Mouse (Mus musculus): ENCODE results near the gene Zzz3. TPM values are rescaled to one million over a fixed set of nuclear protein-coding genes. Genes with fewer than 3 reads are reported as not detected.

The Zzz3 gene
- 57.3 to 79.0 TPM (median 63.4 TPM) in 3 replicates for total RNA-seq (2017)

DNA sequence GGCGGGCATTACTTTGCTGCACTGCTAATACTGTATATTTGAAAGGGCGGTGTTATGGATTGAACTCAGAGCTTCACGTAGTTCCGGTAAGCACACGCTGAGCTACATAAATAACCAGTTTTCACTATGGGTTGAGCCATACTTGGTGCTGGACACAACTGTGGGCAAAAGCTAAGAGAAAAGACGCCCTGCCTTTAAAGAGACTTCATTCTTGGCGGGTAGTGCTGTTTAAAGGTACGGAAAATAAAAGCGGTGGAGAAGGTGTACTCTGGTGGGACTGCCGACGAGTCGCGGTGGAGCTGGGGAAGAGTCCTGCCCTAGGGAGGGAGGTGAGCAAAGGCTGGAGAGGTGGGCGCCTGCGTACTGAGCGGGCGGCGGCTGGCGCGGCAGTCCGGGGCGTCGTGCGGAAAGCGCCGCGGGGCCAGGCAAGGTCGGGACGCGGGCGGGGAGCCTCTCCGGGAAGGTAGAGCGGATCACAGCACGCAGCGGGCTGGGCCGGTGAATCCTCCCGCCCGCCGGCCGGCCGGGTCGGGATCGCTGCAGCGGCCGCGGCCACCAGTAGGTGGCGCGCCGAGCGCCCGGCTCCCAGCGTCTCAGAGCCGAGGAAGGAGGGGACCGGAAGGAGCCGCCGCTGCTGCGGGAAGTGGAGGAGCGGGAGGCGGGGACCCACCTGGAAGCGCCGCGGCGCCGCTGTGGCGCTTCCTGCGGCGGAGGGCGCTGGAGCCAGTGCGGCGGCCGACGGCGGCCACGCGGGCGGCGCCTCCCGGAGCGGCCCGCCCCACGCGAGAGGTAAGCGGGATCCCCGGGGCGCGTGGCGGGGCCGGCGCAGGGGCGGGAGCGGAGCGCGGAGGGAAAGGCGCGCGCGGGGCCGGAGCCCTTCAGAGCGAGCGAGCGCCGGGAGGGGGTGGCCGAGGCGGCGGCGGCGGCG lies at the start of gene Zzz3:
Zzz3 (plus strand) TSS at position 124 of the 928 bp plus-strand sequence.
- peak; percentile 75 for ATAC-seq (replicated peaks; ENCODE audit: insufficient number of reproducible peaks, low FRiP score, low TSS enrichment, poor library complexity, severe bottlenecking)

DNA sequence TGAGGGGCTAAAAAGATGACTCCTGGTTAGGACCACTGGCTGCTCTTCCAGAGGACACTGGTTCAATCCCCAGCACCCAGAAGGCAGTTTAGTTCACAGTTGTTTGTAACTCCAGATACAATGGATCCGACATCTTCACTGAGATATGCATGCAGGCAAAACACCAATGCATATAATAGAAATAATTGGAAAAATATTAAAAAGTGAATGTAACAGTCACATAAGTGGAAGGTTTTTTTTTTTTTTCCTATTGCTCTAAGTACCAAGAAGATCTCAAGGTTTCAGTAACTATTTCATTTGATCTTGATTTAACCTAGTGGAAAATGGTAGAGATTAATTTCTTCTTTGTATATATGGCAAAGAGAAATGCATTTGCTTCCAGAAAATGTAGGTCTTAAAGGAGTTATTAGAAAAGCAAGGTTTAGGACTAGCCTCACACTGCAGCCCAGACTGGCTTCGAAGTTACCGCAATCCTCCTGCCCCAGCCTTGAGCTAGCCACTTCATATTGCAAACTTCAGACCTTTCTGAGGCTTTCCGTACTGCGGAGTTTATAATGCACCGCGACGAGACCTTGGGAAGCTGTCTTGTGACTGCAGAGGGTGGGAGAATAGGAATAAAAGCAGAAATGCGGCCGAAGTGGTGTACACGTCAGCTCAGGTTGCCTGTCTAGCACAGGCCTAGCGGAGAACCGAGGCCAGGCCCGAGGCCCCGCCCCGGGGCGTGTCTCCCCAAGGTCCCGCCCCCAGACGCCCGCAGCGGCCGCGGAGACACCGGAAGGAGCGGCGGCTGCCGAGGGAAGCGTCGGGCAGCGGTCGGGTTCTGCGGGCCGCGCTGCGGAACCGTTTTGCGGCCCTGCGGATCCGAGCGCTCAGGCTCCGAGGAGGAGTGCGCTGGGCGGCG lies 49.3 kb upstream of the Zzz3 start, which contains the start of gene Usp33:
Usp33 (plus strand) TSS at position 747 of the 901 bp plus-strand sequence.
- ATAC-seq (replicated peaks; ENCODE audit: insufficient number of reproducible peaks, low FRiP score, low TSS enrichment, poor library complexity, severe bottlenecking): peak; percentile 81

DNA sequence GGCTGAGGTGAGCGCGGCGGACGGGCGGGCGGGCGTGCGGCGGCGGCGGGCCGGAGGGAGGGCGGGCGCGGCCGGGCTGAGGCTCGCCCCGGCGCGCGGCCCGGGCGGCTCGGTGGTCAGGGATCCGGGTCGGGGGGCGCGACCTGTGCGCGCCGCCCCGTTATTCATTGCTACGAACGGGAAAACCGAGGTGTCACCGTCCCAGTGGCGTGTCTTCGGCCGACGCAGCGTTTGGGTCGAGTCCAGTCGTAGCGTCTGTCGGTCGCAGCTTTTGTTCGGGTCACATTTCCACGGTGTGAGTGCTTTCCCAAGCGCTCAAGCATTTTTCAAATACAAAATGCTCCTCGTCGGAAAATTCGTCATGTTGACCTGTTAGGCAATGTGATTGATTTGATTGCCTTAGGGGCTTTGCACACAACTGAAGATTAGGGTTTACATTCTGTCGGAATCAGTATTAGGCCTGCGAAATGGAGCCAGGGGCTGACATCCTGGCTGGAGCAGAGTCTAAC lies 48.6 kb upstream of the Zzz3 start:
- no peak for ATAC-seq (replicated peaks; ENCODE audit: insufficient number of reproducible peaks, low FRiP score, low TSS enrichment, poor library complexity, severe bottlenecking)

DNA sequence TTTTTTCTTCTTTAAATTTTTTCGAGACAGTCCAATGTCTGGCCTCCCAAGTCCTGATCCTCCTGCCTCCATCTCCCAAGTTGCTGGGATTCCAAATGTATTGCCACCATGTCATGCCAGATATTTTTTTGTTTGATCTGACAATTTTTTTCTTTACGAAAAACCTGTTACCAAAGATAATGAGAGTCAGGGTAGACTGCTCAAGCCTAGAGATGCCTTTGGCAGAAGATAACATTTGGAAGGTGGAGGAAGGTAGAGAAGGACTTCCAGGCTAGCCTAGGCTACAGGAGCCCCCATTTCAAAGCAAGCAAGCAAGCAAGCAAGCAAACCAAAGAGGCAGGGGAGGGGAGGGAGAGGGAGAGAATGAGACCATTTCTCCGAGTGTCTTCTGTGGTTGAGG lies 48.0 kb upstream of the Zzz3 start:
- ATAC-seq (replicated peaks; ENCODE audit: insufficient number of reproducible peaks, low FRiP score, low TSS enrichment, poor library complexity, severe bottlenecking): no peak

DNA sequence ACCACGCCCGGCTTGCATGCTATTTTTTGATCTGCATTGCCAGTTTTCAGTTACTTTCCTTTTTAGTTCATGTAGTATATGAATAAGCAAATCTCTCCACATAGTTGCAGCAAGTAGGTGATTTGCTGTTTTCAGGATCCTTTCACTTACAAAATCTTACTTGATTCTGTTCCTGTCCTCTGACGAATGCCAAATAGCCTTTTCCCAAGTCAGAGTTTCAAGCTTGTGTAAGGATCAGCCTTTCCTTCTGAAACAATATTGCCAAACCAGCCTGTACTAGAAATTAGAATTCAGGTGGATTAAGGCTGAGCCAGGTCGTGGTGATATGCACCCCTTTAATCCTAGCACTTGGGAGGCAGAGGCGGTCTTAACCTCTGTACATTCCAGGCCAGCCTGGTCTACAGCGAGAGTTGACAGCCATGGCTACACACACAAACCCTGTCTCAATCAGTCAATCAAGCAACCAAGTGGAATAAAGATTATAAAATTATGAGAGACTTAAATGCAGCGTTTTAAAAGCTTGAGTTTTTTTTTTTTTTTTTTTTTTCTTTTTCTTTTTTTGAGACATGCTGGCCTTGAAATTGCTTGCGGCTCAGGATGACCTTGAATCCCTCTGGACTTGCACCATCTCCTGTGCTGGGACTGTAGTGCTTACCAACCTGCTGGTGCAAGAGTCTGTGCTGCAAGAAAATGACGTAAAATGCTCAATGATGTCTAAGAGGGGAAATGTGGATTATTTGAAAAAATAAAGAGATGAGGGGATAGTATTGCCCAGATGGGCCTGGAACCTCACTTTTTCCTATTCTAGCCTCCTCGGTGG lies 47.1 kb upstream of the Zzz3 start:
- ATAC-seq (replicated peaks; ENCODE audit: insufficient number of reproducible peaks, low FRiP score, low TSS enrichment, poor library complexity, severe bottlenecking): no peak

DNA sequence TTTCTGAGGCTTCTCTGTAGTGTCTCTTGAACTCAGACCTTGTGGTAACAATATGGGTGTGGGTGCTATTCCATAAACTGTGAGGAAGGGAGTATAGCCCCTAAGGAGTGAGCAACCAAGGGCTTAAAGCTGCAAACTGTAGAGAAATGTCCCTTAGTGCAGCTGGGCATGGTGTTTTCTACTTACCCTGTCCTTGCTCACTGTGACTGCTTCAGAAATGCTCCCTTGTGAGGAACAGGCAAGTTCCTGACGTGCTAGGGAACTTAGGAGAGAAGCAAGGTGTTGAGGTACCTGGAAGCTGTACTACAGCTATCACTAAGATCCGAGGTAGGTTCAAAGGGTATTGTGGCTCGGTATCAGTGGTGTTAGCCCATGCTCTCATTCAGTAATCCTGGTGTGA lies 44.8 kb upstream of the Zzz3 start:
- ATAC-seq (replicated peaks; ENCODE audit: insufficient number of reproducible peaks, low FRiP score, low TSS enrichment, poor library complexity, severe bottlenecking): no peak

DNA sequence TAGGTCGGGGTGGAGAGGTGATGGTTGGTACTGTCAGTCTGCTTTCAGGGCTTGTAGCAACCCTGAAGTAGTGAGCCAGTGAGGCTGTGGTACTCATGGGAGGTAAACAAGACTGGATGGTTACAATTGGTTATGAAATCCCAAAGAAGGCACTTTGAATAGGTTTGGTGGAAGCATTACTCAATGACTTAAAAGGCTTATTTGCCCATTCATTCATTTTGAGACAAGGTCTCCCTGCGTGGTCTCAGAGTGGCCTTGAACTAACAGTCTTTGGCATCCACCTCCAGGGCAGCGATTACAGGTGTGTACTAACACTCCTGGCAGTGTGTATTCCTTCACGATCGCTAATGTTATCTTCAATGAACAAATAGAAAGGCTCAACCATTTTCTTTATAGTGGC lies 44.3 kb upstream of the Zzz3 start:
- ATAC-seq (replicated peaks; ENCODE audit: insufficient number of reproducible peaks, low FRiP score, low TSS enrichment, poor library complexity, severe bottlenecking): no peak

DNA sequence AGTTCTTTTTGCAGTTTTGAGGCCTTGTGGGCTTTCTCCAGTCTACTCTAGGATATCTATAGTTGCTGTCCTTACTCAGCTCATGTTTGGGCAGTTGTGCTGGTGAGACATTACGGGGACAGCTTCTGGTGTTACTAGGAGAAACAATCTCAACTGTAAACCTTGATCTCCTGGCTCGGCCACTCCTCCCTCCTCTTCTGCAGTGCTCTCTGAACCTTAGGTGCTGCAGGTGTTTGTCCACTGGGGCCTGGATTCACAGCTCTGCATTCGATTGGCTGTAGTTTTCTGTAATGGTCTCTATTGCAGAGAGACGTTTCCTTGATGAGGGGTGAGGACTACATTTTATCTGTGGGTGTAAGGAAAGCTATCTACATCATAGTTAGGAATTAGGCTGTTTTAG lies 43.0 kb upstream of the Zzz3 start:
- ATAC-seq (replicated peaks; ENCODE audit: insufficient number of reproducible peaks, low FRiP score, low TSS enrichment, poor library complexity, severe bottlenecking): no peak

DNA sequence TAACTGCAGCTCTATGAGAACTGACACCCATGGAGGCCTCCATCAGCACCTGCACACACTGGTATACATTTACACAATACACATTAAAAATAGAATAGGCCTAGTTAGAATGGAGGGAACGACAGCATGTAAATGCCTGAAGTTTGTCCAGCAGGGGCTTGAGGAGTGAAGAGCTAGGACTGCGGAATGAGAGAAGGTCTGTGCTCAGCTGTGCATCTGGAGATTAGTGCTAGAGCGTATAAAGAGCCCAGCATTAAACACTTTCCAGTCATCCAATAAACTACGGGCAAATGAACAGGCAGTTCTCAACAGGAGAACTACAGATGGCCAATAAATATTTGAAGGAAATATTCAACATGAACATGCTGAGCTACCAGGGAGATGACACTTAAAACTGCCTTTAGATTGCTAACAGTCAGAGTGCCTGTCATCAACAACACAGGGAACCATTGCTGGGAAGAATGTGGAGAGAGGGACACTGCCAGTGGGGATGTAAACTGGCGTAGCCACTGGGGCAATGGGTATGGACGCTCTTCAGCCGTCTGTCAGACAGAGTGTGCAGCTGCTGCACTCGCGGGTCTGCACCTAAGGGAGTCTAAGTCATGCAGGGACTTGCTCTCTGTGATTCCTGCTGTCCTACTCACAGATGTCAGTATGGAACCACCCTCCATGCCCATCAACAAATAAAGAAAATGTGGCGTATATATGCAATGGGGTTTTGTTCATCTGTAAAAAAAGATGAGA lies 41.7 kb upstream of the Zzz3 start:
- no peak for ATAC-seq (replicated peaks; ENCODE audit: insufficient number of reproducible peaks, low FRiP score, low TSS enrichment, poor library complexity, severe bottlenecking)

DNA sequence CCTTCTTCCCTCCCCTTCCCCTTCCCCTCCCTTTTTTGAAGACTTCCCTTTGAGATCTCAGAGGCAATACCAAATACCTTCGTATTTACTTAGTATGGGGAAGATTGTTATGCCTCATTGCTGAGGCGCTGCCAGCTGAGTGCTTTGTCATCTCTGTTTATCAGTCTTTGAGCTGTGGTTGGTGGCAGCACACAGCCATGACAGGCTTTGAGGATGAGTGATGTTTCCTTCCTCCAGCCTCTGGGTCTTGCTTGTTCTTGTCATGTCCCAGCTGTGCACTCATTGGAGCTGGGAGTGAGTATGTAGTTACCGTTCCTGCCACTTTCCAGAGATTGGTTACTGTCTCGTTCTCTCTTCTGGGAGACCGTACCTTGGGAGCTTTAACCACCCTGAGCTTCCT lies 39.9 kb upstream of the Zzz3 start:
- ATAC-seq (replicated peaks; ENCODE audit: insufficient number of reproducible peaks, low FRiP score, low TSS enrichment, poor library complexity, severe bottlenecking): no peak

DNA sequence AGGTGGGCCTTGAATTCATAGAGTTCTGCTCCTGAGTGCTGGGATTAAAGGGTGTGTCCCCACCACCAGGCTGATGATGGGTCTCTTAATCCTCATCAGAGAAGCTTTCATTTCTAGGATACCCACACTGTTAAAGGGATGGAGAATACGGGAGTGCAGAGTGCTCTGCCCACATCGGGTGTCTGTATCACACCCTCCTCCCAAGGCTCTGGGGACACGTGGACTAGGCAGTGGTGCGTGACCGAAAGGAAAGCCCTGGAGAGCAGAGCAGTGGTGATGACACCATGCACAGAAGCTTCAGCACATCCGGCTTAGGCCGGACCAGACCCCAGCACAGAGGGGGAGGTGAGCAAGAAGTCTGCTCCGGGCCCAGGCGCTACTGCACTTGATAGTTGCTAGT lies 38.5 kb upstream of the Zzz3 start:
- no peak for ATAC-seq (replicated peaks; ENCODE audit: insufficient number of reproducible peaks, low FRiP score, low TSS enrichment, poor library complexity, severe bottlenecking)

DNA sequence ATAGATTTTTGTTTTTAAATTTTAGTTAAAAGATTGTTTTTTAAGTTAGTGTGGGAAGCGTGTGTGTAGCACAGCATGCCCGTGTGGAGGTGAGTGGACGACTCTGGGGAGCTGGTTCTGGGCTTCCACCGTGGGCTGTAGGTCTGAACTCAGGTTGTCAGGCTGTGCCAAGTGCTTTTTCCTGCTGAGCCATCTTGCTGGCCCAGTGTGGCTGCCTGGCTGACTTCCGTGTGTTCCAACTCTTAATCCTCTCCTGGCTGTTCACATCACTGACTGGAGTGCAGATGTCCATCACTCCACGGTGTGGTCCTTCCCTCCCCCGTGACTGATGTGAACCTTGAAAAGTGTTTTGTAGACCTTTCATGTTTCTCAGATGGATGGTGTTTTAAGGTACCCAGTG lies 36.1 kb upstream of the Zzz3 start:
- no peak for ATAC-seq (replicated peaks; ENCODE audit: insufficient number of reproducible peaks, low FRiP score, low TSS enrichment, poor library complexity, severe bottlenecking)

DNA sequence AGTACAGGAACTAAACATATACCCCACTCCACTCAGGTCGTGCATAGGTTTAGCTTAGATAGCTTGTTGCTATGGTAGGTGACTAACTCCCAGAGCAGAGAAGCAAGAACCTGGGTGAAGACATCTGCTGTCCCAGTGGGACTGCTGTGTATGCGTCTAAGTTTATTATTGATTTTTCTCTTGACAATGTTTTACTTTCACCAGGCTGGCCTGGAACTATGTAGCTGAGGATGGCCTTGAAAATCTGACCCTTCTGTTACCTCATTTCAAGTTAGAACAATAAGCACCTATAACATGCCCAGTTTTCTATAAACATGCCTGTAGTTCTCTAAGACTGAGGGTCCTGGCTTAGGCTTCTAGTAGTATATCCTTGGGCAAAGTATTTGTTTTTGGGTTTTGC lies 31.1 kb upstream of the Zzz3 start:
- ATAC-seq (replicated peaks; ENCODE audit: insufficient number of reproducible peaks, low FRiP score, low TSS enrichment, poor library complexity, severe bottlenecking): no peak

DNA sequence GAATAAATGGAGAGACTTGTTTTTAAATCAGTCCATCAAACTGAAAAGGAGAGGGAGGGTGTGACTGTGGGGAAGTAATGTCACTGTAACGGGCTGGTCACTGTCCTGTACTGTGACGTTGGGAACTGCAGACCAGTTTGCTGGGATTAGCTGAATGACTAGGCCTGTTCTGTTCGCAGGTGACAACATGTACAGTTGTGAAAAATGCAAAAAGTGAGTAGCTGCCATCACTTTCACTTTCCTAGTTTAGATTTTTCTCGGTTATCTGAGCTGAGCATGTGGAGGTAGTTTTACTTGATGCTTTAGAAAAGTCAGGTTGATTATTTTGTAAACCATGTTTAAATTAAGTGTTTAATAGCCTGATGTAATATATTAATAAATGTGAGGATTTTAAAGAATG lies 19.2 kb upstream of the Zzz3 start:
- no peak for ATAC-seq (replicated peaks; ENCODE audit: insufficient number of reproducible peaks, low FRiP score, low TSS enrichment, poor library complexity, severe bottlenecking)

DNA sequence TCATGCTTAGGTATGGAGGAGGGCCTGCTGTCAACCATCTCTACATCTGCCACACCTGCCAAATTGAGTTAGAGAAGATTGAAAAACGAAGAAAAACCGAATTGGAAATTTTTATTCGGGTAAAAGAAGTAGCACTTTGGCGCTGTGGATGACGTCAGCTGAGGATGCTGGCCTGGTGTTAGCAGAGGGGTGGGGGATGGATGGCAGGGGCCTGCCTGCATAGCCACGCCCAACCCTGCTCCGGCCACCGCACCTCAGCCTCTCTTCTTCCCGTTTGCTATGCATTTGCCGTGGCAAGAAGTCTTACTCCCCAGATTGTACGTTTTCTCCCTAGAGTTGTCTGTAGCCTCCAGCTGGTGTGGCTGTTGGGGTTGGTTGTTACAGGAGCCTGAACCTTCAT lies 11.2 kb upstream of the Zzz3 start:
- no peak for ATAC-seq (replicated peaks; ENCODE audit: insufficient number of reproducible peaks, low FRiP score, low TSS enrichment, poor library complexity, severe bottlenecking)

DNA sequence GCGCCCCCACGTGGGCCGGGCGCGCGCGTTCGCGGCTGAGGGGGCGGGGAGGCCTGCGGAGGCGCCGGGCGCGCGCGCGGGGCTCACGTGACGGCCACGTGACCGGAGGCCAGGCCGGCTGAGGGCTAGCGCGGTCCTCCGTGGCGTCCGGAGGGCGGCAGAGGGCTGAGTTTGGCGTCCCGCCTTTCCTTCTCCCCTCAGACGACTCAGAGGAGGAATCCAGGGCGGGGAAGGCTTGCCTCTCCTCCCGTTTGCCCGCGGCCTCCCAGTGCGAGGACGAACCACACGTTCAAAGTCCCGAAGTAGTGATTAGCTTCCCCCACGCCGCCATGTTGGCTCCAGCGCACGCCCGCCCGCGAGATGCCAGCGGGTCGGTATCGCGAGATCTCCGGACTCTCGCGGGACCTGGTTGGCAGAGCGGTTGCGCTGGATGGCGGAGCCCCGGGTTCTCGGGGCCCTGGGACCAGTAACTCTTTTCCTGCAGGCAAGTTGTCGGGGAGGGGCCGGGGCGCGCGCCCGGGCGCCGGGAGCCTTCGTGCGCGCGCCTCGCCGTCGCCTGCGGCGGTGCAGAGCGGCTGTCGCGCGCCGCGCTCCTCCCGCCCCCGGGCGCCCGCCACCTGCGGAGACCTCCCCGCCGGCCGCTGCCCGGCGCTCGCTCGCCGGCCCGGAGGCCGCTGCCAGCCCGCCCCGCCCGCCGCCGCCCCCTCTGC lies 1.2 kb downstream of the Zzz3 start:
- ATAC-seq (replicated peaks; ENCODE audit: insufficient number of reproducible peaks, low FRiP score, low TSS enrichment, poor library complexity, severe bottlenecking): peak; percentile 90

DNA sequence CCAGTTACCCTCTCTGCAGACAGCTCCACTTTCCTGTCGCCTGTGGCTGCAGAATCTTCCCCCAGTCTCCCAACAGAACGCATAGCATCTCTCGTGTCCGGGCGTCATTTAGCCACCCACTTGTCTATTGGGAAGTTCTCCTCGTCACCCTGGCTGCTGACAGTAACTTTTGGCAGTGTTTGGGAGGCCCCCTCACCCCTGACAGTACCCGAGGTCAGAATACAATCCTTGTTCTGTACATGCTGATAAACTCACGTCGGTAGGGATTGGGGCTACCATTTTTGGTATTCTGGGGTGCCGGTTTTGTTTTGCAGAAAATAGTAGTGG lies 1.7 kb downstream of the Zzz3 start:
- no peak; the same call in 1 of the 2 replicates for ATAC-seq (replicated peaks; ENCODE audit: insufficient number of reproducible peaks, low FRiP score, low TSS enrichment, poor library complexity, severe bottlenecking)
